Mouse (Mus musculus): ENCODE results near the gene Zmiz1.

GRCm38 (mm10) chr14:25530342-25530741, 71.4 kb downstream of the Zmiz1 start:
- TF ChIP-seq GATA1 (IDR thresholded peaks at IDR 0.05; ENCODE audit: borderline replicate concordance, low read length) (no peak), FLI1 (IDR thresholded peaks at IDR 0.05; ENCODE audit: low read length) (no peak)
